Mouse (Mus musculus): Measurements from ENCODE around the gene Nampt. TPM values are rescaled to one million over a fixed set of nuclear protein-coding genes. Genes with fewer than 3 reads are reported as not detected.
"Not testable (repeated sequence)": the region's sequence is repeated elsewhere in the genome, so short reads cannot be mapped to it uniquely, and the experiment has no call there.

The Nampt gene
- polyA plus RNA-seq, 1 experiment: 40.6 TPM

DNA sequence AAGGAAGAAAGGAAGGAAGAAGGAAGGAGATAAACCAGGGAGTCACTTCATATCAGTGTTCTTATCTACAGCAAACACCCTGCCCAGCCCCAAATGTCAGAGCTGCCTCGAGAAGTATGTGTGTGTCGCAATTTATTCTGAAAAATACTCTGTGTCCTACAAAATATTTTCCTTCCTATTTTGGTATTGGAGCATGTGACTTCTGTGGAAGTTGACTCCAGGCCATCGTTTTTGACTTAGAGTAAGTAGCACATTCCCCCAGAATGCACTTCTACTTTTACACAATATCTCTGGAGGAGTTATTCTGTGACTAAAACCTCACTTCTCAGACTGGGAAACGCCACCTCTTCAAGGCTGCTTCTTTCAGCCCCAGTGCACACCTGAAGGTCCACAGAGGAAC lies 71.1 kb downstream of the Nampt start:
- Histone ChIP-seq H3K27ac (ENCODE audit: insufficient read depth, low read length) (no peak overlapping the region), H3K4me1 (ENCODE audit: control insufficient read depth, insufficient read depth, low read length) (no peaks in the 10 kb centered on the region), H3K4me3 (ENCODE audit: insufficient read depth, low read length) (no peak overlapping the region)
- no peak for TF ChIP-seq POLR2A (IDR thresholded peaks at IDR 0.05; ENCODE audit: low read depth, low read length)
- no peak for TF ChIP-seq CTCF (IDR thresholded peaks at IDR 0.05; ENCODE audit: borderline replicate concordance, insufficient read depth, low read length)

GRCm38 (mm10) chr12:32891271-32891670 lies 71.9 kb downstream of the Nampt start:
- not testable (repeated sequence) for H3K4me3 ChIP-seq (ENCODE audit: insufficient read depth, low read length); H3K27ac ChIP-seq (ENCODE audit: insufficient read depth, low read length); H3K4me1 ChIP-seq (ENCODE audit: control insufficient read depth, insufficient read depth, low read length)

DNA sequence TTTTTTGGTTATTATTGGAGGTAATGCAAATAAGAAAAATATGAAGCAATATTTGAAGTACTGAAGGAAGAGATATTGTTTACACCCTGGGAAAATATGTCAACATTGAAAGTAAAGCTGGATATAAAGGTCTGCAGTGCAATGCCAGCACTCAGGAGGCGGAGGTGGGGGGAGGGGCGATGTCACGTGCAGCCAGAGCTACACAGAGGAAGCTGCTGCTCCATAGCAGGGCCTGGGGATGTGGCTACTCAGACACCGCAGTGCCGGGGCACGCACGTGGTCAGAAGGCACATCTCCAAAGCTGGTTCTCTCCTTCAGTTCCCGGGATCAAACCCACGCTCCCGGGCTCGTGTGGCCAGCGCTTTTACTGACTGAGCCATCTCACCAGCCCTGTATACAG lies 73.9 kb downstream of the Nampt start:
- TF ChIP-seq POLR2A (IDR thresholded peaks at IDR 0.05; ENCODE audit: low read depth, low read length) (no peak), CTCF (IDR thresholded peaks at IDR 0.05; ENCODE audit: borderline replicate concordance, insufficient read depth, low read length) (no peak)
- Histone ChIP-seq H3K4me3 (ENCODE audit: insufficient read depth, low read length) (no peak overlapping the region), H3K27ac (ENCODE audit: insufficient read depth, low read length) (no peak overlapping the region), H3K4me1 (ENCODE audit: control insufficient read depth, insufficient read depth, low read length) (no peaks in the 10 kb centered on the region)

DNA sequence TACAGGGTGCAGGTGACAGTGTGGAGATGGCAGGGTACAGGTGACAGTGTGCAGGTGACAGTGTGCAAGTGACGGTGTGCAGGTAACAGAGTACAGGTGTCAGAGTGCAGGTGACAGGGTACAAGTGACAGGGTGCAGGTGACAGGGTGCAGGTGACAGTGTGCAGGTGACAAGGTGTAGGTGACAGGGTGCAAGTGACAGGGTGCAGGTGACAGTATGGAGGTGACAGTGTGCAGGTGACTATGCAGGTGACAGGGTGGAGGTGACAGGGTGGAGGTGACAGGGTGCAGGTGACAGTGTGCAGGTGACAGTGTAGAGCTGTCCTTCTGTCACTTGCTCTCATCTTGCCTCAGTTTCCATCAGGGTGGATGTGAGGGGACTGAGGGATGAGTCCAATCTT lies 76.5 kb downstream of the Nampt start:
- no peaks in the 10 kb centered on the region for H3K4me1 ChIP-seq (ENCODE audit: control insufficient read depth, insufficient read depth, low read length)
- no peak overlapping the region for H3K27ac ChIP-seq (ENCODE audit: insufficient read depth, low read length)
- no peak overlapping the region for H3K4me3 ChIP-seq (ENCODE audit: insufficient read depth, low read length)
- TF ChIP-seq POLR2A (IDR thresholded peaks at IDR 0.05; ENCODE audit: low read depth, low read length) (no peak), CTCF (IDR thresholded peaks at IDR 0.05; ENCODE audit: borderline replicate concordance, insufficient read depth, low read length) (no peak)

DNA sequence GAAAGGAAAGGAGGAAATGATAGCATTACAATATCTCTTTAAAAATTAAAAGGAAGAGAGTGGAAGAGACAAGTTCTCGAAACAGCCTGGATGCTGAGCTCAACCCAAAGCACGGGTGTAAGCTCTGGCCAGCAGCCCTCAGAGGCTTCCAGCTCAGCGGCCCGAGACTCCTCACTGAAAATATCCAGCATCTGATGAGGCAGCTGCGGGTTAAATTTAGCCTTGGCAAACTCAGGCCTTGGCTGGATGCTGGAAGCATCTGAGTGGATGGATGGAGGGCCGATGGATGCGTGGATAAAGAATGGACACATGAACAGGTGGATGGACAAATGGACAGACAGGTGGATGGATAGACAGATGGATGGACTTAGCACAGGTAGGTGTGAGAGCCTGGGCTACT lies 77.2 kb downstream of the Nampt start:
- Histone ChIP-seq H3K4me1 (ENCODE audit: control insufficient read depth, insufficient read depth, low read length) (no peaks in the 10 kb centered on the region), H3K27ac (ENCODE audit: insufficient read depth, low read length) (no peak overlapping the region), H3K4me3 (ENCODE audit: insufficient read depth, low read length) (no peak overlapping the region)
- TF ChIP-seq CTCF (IDR thresholded peaks at IDR 0.05; ENCODE audit: borderline replicate concordance, insufficient read depth, low read length) (no peak), POLR2A (IDR thresholded peaks at IDR 0.05; ENCODE audit: low read depth, low read length) (no peak)

DNA sequence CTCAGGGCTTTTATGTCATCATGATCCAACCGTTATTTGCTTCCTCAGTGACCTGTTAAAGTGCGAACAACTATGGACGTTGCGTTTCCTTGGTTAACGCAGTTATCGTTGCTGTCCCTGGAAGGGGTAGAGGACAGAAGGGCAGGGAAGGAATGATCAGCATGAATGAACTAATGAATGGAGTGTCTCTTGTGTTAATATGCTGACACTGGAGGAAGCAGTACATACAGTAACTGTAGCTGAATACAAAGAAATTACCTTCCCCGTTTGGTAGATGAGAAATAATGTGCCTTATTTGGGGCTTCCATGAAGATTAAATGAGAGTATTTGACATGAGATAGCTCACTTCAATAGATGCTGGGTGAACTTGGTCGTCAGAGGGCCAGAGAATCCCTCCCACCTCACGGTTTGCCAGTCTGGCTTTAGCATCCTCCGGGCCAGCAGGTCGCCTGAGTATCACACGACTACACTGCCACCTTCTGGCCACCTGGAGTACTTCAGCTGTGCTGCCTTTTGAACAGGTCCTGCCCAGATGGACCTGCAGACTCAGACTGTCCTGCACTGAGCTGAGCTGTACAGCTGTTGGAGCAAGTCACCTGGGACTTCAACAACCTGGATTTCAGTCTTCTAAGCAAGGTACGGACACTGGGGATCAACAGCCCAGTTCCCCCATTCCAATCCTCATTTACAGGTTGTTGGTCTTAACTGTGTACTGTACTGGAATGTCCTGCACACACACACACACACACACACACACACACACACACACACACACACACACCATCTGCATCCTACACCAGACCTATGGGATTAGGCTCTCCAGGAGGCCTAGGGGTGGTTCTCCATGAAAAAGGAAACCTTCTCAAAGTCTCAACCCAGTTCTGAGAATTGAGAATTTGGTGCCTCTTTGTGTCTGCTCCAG lies 78.1 kb downstream of the Nampt start:
- Histone ChIP-seq H3K4me3 (ENCODE audit: insufficient read depth, low read length) (no peak overlapping the region), H3K4me1 (ENCODE audit: control insufficient read depth, insufficient read depth, low read length) (no peaks in the 10 kb centered on the region), H3K27ac (ENCODE audit: insufficient read depth, low read length) (no peak overlapping the region)
- no peak for TF ChIP-seq POLR2A (IDR thresholded peaks at IDR 0.05; ENCODE audit: low read depth, low read length)
- peak; percentile 97 for TF ChIP-seq CTCF (IDR thresholded peaks at IDR 0.05; ENCODE audit: borderline replicate concordance, insufficient read depth, low read length)

- no peak for TF ChIP-seq CTCF (IDR thresholded peaks at IDR 0.05; ENCODE audit: borderline replicate concordance, insufficient read depth, low read length)
- TF ChIP-seq POLR2A (IDR thresholded peaks at IDR 0.05; ENCODE audit: low read depth, low read length): no peak
- Histone ChIP-seq H3K27ac (ENCODE audit: insufficient read depth, low read length) (no peak overlapping the region), H3K4me3 (ENCODE audit: insufficient read depth, low read length) (no peak overlapping the region), H3K4me1 (ENCODE audit: control insufficient read depth, insufficient read depth, low read length) (no peaks in the 10 kb centered on the region)
Observed at GRCm38 (mm10) chr12:32901005-32901404, 81.7 kb downstream of the Nampt start.

Other genes with a start within 250 kb of the Nampt start
- 125 and 133 TPM in 2 replicates for gene Sypl, start 134.3 kb downstream of the Nampt start, polyA plus RNA-seq (2011; ENCODE audit: insufficient read length, low read depth, missing spikeins)

Measured in embryonic fibroblast, embryonic 13.5 days (primary cell).